Mouse (Mus musculus) left cerebral cortex, adult 2 months (tissue): ENCODE measurements around the gene Gm28051. TPM values are rescaled to one million over a fixed set of nuclear protein-coding genes. Genes with fewer than 3 reads are reported as not detected.

Experiments
- DNase-seq, 2 experiments: peaks; one replicate each; pipeline ENCODE4 v3.0.0; 2021 to 2022; ENCODE audit warnings: low spot score in 2 of 2, mixed read lengths in 1 of 2; ENCODE audit errors: extremely low spot score in 1 of 2
- H3K27ac ChIP-seq: fragments of 200-600 bp; 2 replicates; pipeline ENCODE4 v1.8.1; 2022
- H3K4me3 ChIP-seq: fragments of 200-600 bp; 2 replicates; pipeline ENCODE4 v1.8.1; 2022
- CTCF ChIP-seq: fragments of 200-600 bp; IDR thresholded peaks from 2 replicates; pipeline ENCODE4 v1.8.1; 2022; ENCODE audit warnings: antibody characterized with exemption, mild to moderate bottlenecking, moderate library complexity
- intact Hi-C: fragments of 180-260 bp; cut with DNase I; formaldehyde crosslinking; loops from one replicate; pipeline ENCODE4 v1.15.1; 2025
- total RNA-seq, 2 experiments: library from RNA; stranded (reverse); gene quantifications; 2 replicates each; pipeline ENCODE4 v1.2.3; 2021

The Gm28051 gene
- total RNA-seq, 2 experiments from 2014 or later: not detected

DNA sequence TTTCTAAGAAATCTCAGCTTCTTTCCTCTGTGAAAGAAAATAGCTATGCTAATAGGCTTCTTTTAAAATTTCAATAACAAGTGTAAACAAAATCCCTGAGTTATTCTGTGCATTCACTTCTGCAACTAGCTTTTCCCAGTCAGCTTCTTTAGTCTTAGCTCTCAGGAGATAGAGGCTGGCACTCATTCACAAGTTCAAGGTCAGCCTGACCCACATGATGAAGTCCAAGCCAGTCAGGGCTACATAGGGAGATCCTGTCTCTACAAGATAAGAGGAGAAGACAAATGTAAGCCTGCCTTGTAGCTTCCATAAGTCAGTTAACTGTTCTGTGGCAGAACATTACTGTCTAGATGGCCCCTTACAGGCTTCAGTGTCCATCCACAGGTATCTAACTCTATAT lies 6.1 kb upstream of the Gm28051 start:
- Histone ChIP-seq H3K27ac (no peak overlapping the region), H3K4me3 (no peak overlapping the region)
- DNase-seq: no peak
- intact Hi-C loops: no loop called here
- TF ChIP-seq CTCF: no peak

GRCm38 (mm10) chr12:102761668-102762067 lies 4.1 kb upstream of the Gm28051 start:
- DNase-seq: no peak
- TF ChIP-seq CTCF: no peak
- no peak overlapping the region for H3K4me3 ChIP-seq
- no peak overlapping the region for H3K27ac ChIP-seq
- intact Hi-C loops: no loop called here

DNA sequence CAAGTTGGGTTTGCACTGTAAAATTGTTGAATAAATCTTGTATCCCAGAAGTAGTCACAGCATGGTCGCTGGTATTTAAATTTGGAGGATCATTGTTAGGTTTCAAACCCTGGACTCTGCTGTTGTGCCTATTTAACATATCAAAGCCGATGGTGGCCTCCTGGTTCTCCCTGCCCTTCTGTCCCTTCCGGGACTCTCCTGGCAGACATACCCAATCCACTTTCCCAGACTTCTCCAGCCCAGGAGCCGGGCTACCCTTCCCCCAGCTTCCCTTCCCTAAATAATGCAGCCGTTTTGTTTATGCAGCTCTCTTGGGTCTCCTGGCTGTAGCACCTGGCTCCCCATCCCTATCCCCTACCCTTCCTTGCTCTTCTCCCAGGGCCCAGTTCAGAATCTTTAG lies 1.4 kb upstream of the Gm28051 start:
- intact Hi-C loops: loop anchor here (10.0 kb wide), 1 partner anchor 306 kb away; no protein-coding TSS in a partner anchor
- TF ChIP-seq CTCF: no peak
- H3K27ac ChIP-seq: peak overlapping the region; percentile 41; the same call in 1 of the 2 replicates
- DNase-seq: no peak
- peak overlapping the region; percentile 94 for H3K4me3 ChIP-seq

DNA sequence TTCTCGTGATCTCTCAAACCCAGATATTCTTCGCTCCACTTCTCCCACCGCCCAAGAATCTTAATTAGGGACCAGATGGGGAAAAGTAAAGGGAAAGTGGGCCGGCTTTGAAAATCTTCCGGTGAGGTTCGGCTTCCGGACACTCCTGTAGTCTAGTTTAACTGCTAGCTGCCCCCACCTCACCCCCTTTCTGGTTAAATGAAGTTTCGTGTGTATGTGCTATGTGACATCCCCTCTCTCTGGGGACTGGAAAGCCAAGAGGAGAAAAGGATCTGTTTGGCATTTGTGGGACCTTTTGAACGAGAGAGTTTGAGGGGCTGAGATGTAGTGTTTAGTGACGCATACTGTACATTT lies 815 bp upstream of the Gm28051 start, which contains the start of gene Gm20604:
Gene Gm20604 (minus strand): TSS at position 270 of the 354 bp plus-strand sequence.
- no peak for TF ChIP-seq CTCF
- Histone ChIP-seq H3K4me3 (peak within 1 kb of the TSS; percentile 94), H3K27ac (peak within 1 kb of the TSS; percentile 87)
- DNase-seq: peak in 1 of 2 experiments; percentile 25
- intact Hi-C loops: loop anchor here (10.0 kb wide), 1 partner anchor 306 kb away; no protein-coding TSS in a partner anchor

DNA sequence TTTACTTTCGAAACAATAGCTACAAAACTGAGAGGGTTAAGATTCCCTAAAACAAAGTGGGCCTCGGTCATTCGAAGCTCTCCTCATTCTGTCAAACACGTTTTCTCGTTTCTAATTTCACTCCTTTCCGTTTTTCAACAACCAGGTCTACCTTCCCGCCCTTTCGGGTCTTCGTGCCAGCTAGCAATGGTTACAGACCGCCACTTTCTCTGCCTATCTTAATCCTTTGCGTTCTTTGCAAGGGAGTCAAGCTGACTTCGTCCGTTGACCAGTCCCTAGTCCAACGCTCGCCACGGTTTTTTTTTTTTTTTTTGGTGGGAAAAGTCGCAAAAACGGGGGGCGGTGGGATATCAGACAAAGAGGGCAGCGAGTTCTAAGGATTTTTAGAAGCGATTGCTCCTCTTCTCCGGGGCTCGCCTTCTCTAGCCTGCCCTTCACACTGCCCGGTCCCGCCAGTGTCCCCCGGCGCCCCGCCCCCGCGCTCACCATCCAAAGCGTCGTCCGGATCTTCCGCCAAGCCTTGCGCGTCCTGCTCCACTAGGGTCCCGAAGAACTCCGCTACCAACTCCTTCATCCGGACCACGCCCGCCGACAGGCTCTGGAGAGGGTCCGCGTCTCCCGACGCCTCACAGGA lies 393 bp downstream of the Gm28051 start:
- Histone ChIP-seq H3K27ac (peak overlapping the region; percentile 72), H3K4me3 (peak overlapping the region; percentile 94)
- no peak for TF ChIP-seq CTCF
- no peak for DNase-seq
- intact Hi-C loops: loop anchor here (10.0 kb wide), 1 partner anchor 308 kb away; no protein-coding TSS in a partner anchor

DNA sequence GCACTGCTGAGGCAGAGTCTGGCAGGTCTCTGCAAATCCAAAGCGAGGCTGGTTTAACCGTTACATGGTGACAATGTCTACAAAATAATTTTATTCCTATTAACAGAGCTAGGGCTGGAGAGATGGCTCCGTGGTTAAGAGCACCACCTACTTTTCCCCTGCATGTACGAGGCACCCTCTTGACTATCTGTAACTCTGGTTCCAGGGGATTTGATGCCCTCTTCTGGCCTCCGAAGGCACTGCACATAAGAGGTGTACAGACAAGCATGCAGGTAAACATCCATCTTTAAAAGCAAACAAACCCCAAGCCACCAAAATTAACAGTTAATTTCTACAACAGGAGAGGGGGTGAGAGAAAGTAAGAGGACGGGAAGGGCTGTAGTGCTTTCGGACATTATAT lies 1.3 kb downstream of the Gm28051 start:
- DNase-seq: no peak
- peak; percentile 41 for TF ChIP-seq CTCF
- intact Hi-C loops: loop anchor here (10.0 kb wide), 1 partner anchor 308 kb away; no protein-coding TSS in a partner anchor
- no peak overlapping the region for H3K27ac ChIP-seq
- no peak overlapping the region; the same call in 1 of the 2 replicates for H3K4me3 ChIP-seq

GRCm38 (mm10) chr12:102748256-102748655 lies 9.3 kb downstream of the Gm28051 start:
- intact Hi-C loops: no loop called here
- DNase-seq: no peak
- TF ChIP-seq CTCF: no peak
- no peak overlapping the region for H3K27ac ChIP-seq
- H3K4me3 ChIP-seq: no peak overlapping the region

GRCm38 (mm10) chr12:102744839-102745238 lies 12.7 kb downstream of the Gm28051 start:
- no peak for DNase-seq
- intact Hi-C loops: no loop called here
- TF ChIP-seq CTCF: no peak; the same call in 1 of the 2 replicates
- no peak overlapping the region for H3K27ac ChIP-seq
- H3K4me3 ChIP-seq: peak overlapping the region; percentile 62

DNA sequence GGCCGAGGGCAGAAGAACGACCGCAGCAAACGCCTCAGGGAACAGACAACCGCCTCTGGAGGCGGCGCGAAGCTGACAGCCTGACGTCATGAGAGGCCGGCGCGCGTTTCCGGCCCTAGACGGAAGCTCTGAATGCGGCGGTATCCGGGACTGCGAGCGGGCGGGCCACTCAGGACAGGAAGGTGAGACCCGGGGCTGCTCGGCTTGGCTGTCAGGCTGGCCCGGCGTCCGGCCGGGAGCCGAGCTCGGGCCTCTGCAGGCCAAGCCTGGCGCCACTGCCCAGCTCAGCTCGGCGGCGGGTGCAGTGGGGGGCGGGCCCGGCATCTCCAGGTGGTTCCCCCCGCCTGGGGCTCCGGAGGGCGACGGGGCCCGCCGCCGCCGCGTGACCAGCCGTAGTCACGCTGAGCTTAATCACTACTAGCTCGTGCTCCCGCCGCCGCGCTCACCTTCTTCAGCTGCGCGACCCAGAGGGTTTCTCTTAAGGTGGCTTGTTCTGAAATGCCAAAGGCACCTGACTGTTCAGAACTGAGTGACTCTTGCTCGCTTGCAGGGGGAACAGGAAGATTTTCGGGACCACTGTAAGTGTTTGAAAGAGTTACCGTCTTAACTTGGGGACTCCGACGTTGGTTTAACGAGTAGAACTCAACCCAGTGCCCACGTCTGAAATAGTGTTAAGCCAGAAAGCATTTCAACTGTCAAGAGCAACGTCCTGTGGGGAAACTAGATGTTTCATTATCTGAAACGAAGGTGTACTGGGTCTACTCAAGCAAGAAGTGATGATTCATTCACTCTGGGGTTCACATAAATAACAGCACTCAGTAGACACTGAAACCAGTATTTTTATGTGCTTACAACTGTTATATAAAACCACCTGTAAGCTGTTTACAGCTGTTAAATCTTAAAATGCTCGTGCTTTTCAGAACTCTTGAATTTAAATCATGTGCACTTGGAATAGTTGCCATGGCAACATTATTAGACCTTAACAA lies 13.7 kb downstream of the Gm28051 start, which contains the start of the genes Moap1 and Tmem251:
Gene Moap1 (minus strand): TSS at position 73 of the 986 bp plus-strand sequence.
Gene Tmem251 (plus strand): TSS at position 174 of the 986 bp plus-strand sequence.
- Histone ChIP-seq H3K4me3 (peak within 1 kb of the TSS; percentile 62), H3K27ac (peak within 1 kb of the TSS; percentile 88)
- DNase-seq: peak; percentile 89 to 90
- intact Hi-C loops: no loop called here
- TF ChIP-seq CTCF: peak; percentile 16; the same call in 1 of the 2 replicates

GRCm38 (mm10) chr12:102743036-102743588 lies 14.5 kb downstream of the Gm28051 start:
- peak overlapping the region; percentile 88 for H3K27ac ChIP-seq
- peak overlapping the region; percentile 62 for H3K4me3 ChIP-seq
- no peak for DNase-seq
- intact Hi-C loops: no loop called here
- no peak for TF ChIP-seq CTCF

DNA sequence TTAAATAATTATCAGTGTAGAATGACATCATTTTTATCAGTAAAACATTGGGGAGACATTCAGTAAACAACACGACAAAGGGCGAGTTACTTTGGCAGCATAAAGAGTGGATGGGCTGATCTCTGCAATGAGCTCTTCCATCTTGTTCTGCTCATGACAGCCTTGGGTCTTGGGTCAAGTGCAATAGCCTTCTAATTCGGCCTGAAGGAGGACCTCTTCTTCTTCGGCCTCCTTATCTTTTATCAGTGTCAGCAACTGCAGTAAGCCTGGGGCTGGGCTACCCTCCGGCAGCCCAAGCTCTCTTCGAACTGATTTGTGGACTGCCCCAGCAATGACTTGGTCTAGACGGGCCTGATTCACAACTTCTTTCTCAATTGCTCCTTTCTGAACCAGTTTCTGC lies 15.5 kb downstream of the Gm28051 start:
- TF ChIP-seq CTCF: no peak

More for the DNA sequence above, 15.5 kb downstream of the Gm28051 start:
- no peak overlapping the region; the same call in 1 of the 2 replicates for H3K27ac ChIP-seq
- intact Hi-C loops: no loop called here
- peak overlapping the region; percentile 62 for H3K4me3 ChIP-seq
- no peak for DNase-seq
